Mouse (Mus musculus): ENCODE results near the gene Dysf. TPM values are rescaled to one million over a fixed set of nuclear protein-coding genes. Genes with fewer than 3 reads are reported as not detected.
A peak's percentile ranks its signal among the peaks of the same experiment; 100 is the strongest.

Dysf gene
- polyA plus RNA-seq, 1 experiment from 2014 or later = 1.7 TPM

GRCm38 (mm10) chr6:84059771-84060414, 51.5 kb downstream of the Dysf start:
- ATAC-seq = no peak
- H3K4me2 ChIP-seq (ENCODE audit: low read length) = no peak overlapping the region
- H3K27ac ChIP-seq (ENCODE audit: low read length) = no peak overlapping the region
- no peak overlapping the region for H3K9ac ChIP-seq (replicated peaks; ENCODE audit: low read depth, low read length)
- WGBS = 39% methylated on average over 4 of the region's 4 CpGs
- no peak overlapping the region for H3K4me3 ChIP-seq (replicated peaks; ENCODE audit: low read length)
- no peaks in the 10 kb centered on the region for H3K27me3 ChIP-seq (replicated peaks; ENCODE audit: control insufficient read depth, insufficient read depth, low read length)
- no peaks in the 10 kb centered on the region for H3K4me1 ChIP-seq (replicated peaks; ENCODE audit: control insufficient read depth, insufficient read depth, low read length)
- H3K9me3 ChIP-seq (ENCODE audit: control insufficient read depth, low read length) = no peaks in the 10 kb centered on the region
- H3K36me3 ChIP-seq (ENCODE audit: control insufficient read depth, insufficient read depth) = no peaks in the 10 kb centered on the region

- Histone ChIP-seq H3K27ac (ENCODE audit: low read length) (no peak overlapping the region), H3K27me3 (replicated peaks; ENCODE audit: control insufficient read depth, insufficient read depth, low read length) (no peaks in the 10 kb centered on the region), H3K4me2 (ENCODE audit: low read length) (no peak overlapping the region), H3K4me3 (replicated peaks; ENCODE audit: low read length) (no peak overlapping the region), H3K9ac (replicated peaks; ENCODE audit: low read depth, low read length) (no peak overlapping the region), H3K9me3 (ENCODE audit: control insufficient read depth, low read length) (no peaks in the 10 kb centered on the region), H3K4me1 (replicated peaks; ENCODE audit: control insufficient read depth, insufficient read depth, low read length) (no peaks in the 10 kb centered on the region), H3K36me3 (ENCODE audit: control insufficient read depth, insufficient read depth) (no peaks in the 10 kb centered on the region)
- ATAC-seq = no peak; the same call in 1 of the 2 replicates
- 6% methylated on average over 5 of the region's 5 CpGs for WGBS
Measured at GRCm38 (mm10) chr6:84061328-84061727, 52.9 kb downstream of the Dysf start.

- no peaks in the 10 kb centered on the region for H3K27me3 ChIP-seq (replicated peaks; ENCODE audit: control insufficient read depth, insufficient read depth, low read length)
- 66% methylated on average over 5 of the region's 5 CpGs for WGBS
- no peak overlapping the region for H3K4me2 ChIP-seq (ENCODE audit: low read length)
Measured at GRCm38 (mm10) chr6:84062541-84062940, 54.2 kb downstream of the Dysf start.

GRCm38 (mm10) chr6:84068236-84068635, 59.8 kb downstream of the Dysf start:
- no peaks in the 10 kb centered on the region for H3K36me3 ChIP-seq (ENCODE audit: control insufficient read depth, insufficient read depth)
- ATAC-seq = no peak
- H3K27me3 ChIP-seq (replicated peaks; ENCODE audit: control insufficient read depth, insufficient read depth, low read length) = no peaks in the 10 kb centered on the region
- H3K4me1 ChIP-seq (replicated peaks; ENCODE audit: control insufficient read depth, insufficient read depth, low read length) = no peaks in the 10 kb centered on the region
- 97% methylated on average over 5 of the region's 5 CpGs for WGBS
- H3K9ac ChIP-seq (replicated peaks; ENCODE audit: low read depth, low read length) = no peak overlapping the region
- H3K4me3 ChIP-seq (replicated peaks; ENCODE audit: low read length) = no peak overlapping the region
- no peaks in the 10 kb centered on the region for H3K9me3 ChIP-seq (ENCODE audit: control insufficient read depth, low read length)
- H3K4me2 ChIP-seq (ENCODE audit: low read length) = no peak overlapping the region
- H3K27ac ChIP-seq (ENCODE audit: low read length) = no peak overlapping the region

More at GRCm38 (mm10) chr6:84062541-84062940, 54.2 kb downstream of the Dysf start:
- no peaks in the 10 kb centered on the region for H3K9me3 ChIP-seq (ENCODE audit: control insufficient read depth, low read length)
- no peaks in the 10 kb centered on the region for H3K4me1 ChIP-seq (replicated peaks; ENCODE audit: control insufficient read depth, insufficient read depth, low read length)
- H3K9ac ChIP-seq (replicated peaks; ENCODE audit: low read depth, low read length) = no peak overlapping the region
- no peak for ATAC-seq
- no peaks in the 10 kb centered on the region for H3K36me3 ChIP-seq (ENCODE audit: control insufficient read depth, insufficient read depth)
- H3K4me3 ChIP-seq (replicated peaks; ENCODE audit: low read length) = no peak overlapping the region
- no peak overlapping the region for H3K27ac ChIP-seq (ENCODE audit: low read length)

- WGBS = 87% methylated on average over 6 of the region's 6 CpGs
- no peak overlapping the region for H3K27ac ChIP-seq (ENCODE audit: low read length)
- no peak for ATAC-seq
- H3K27me3 ChIP-seq (replicated peaks; ENCODE audit: control insufficient read depth, insufficient read depth, low read length) = no peaks in the 10 kb centered on the region
- H3K9me3 ChIP-seq (ENCODE audit: control insufficient read depth, low read length) = no peaks in the 10 kb centered on the region
- H3K4me2 ChIP-seq (ENCODE audit: low read length) = no peak overlapping the region
- H3K4me1 ChIP-seq (replicated peaks; ENCODE audit: control insufficient read depth, insufficient read depth, low read length) = no peaks in the 10 kb centered on the region
- H3K36me3 ChIP-seq (ENCODE audit: control insufficient read depth, insufficient read depth) = no peaks in the 10 kb centered on the region
- H3K9ac ChIP-seq (replicated peaks; ENCODE audit: low read depth, low read length) = no peak overlapping the region
- H3K4me3 ChIP-seq (replicated peaks; ENCODE audit: low read length) = no peak overlapping the region
Measured at GRCm38 (mm10) chr6:84070251-84070650, 61.9 kb downstream of the Dysf start.

GRCm38 (mm10) chr6:84072574-84072973, 64.2 kb downstream of the Dysf start:
- H3K9me3 ChIP-seq (ENCODE audit: control insufficient read depth, low read length) = no peaks in the 10 kb centered on the region
- H3K4me3 ChIP-seq (replicated peaks; ENCODE audit: low read length) = no peak overlapping the region
- ATAC-seq = no peak
- H3K27ac ChIP-seq (ENCODE audit: low read length) = no peak overlapping the region
- H3K36me3 ChIP-seq (ENCODE audit: control insufficient read depth, insufficient read depth) = no peaks in the 10 kb centered on the region
- H3K27me3 ChIP-seq (replicated peaks; ENCODE audit: control insufficient read depth, insufficient read depth, low read length) = no peaks in the 10 kb centered on the region
- H3K4me2 ChIP-seq (ENCODE audit: low read length) = no peak overlapping the region
- H3K4me1 ChIP-seq (replicated peaks; ENCODE audit: control insufficient read depth, insufficient read depth, low read length) = no peaks in the 10 kb centered on the region
- H3K9ac ChIP-seq (replicated peaks; ENCODE audit: low read depth, low read length) = no peak overlapping the region
- WGBS = 61% methylated on average over 9 of the region's 9 CpGs

- no peak for ATAC-seq
- Histone ChIP-seq H3K4me1 (replicated peaks; ENCODE audit: control insufficient read depth, insufficient read depth, low read length) (no peaks in the 10 kb centered on the region), H3K27me3 (replicated peaks; ENCODE audit: control insufficient read depth, insufficient read depth, low read length) (no peaks in the 10 kb centered on the region), H3K4me2 (ENCODE audit: low read length) (no peak overlapping the region), H3K9ac (replicated peaks; ENCODE audit: low read depth, low read length) (no peak overlapping the region), H3K27ac (ENCODE audit: low read length) (no peak overlapping the region), H3K9me3 (ENCODE audit: control insufficient read depth, low read length) (no peaks in the 10 kb centered on the region), H3K4me3 (replicated peaks; ENCODE audit: low read length) (no peak overlapping the region), H3K36me3 (ENCODE audit: control insufficient read depth, insufficient read depth) (no peaks in the 10 kb centered on the region)
- WGBS = 54% methylated on average over 1 of the region's 1 CpGs
Measured at GRCm38 (mm10) chr6:84078172-84078571, 69.8 kb downstream of the Dysf start.

- Histone ChIP-seq H3K27ac (ENCODE audit: low read length) (no peak overlapping the region), H3K4me2 (ENCODE audit: low read length) (no peak overlapping the region), H3K36me3 (ENCODE audit: control insufficient read depth, insufficient read depth) (no peaks in the 10 kb centered on the region), H3K9me3 (ENCODE audit: control insufficient read depth, low read length) (no peaks in the 10 kb centered on the region), H3K4me1 (replicated peaks; ENCODE audit: control insufficient read depth, insufficient read depth, low read length) (no peaks in the 10 kb centered on the region), H3K9ac (replicated peaks; ENCODE audit: low read depth, low read length) (no peak overlapping the region), H3K4me3 (replicated peaks; ENCODE audit: low read length) (no peak overlapping the region), H3K27me3 (replicated peaks; ENCODE audit: control insufficient read depth, insufficient read depth, low read length) (no peaks in the 10 kb centered on the region)
- WGBS = 36% methylated on average over 3 of the region's 3 CpGs
- ATAC-seq = no peak
Measured at GRCm38 (mm10) chr6:84080631-84081030, 72.2 kb downstream of the Dysf start.

GRCm38 (mm10) chr6:84084757-84085156, 76.4 kb downstream of the Dysf start:
- 0 out of 2 replicates have a peak, but pooled peaks cover 2% of the 10 kb centered on the region for H3K9me3 ChIP-seq (ENCODE audit: control insufficient read depth, low read length)

GRCm38 (mm10) chr6:84093473-84093872, 85.1 kb downstream of the Dysf start:
- H3K4me1 ChIP-seq (replicated peaks; ENCODE audit: control insufficient read depth, insufficient read depth, low read length) = 0 out of 2 replicates have a peak, but pooled peaks cover 3% of the 10 kb centered on the region
- peak; percentile 71 for ATAC-seq
- no peaks in the 10 kb centered on the region for H3K36me3 ChIP-seq (ENCODE audit: control insufficient read depth, insufficient read depth)
- H3K4me3 ChIP-seq (replicated peaks; ENCODE audit: low read length) = no peak overlapping the region
- H3K27me3 ChIP-seq (replicated peaks; ENCODE audit: control insufficient read depth, insufficient read depth, low read length) = no peaks in the 10 kb centered on the region
- H3K4me2 ChIP-seq (ENCODE audit: low read length) = no peak overlapping the region
- peaks cover 2% of the 10 kb centered on the region; the same call in 1 of the 2 replicates for H3K9me3 ChIP-seq (ENCODE audit: control insufficient read depth, low read length)
- WGBS = 30% methylated on average over 4 of the region's 4 CpGs
- H3K27ac ChIP-seq (ENCODE audit: low read length) = no peak overlapping the region
- H3K9ac ChIP-seq (replicated peaks; ENCODE audit: low read depth, low read length) = no peak overlapping the region

More at GRCm38 (mm10) chr6:84084757-84085156, 76.4 kb downstream of the Dysf start:
- Histone ChIP-seq H3K27me3 (replicated peaks; ENCODE audit: control insufficient read depth, insufficient read depth, low read length) (no peaks in the 10 kb centered on the region), H3K4me3 (replicated peaks; ENCODE audit: low read length) (no peak overlapping the region), H3K4me2 (ENCODE audit: low read length) (no peak overlapping the region), H3K36me3 (ENCODE audit: control insufficient read depth, insufficient read depth) (no peaks in the 10 kb centered on the region), H3K4me1 (replicated peaks; ENCODE audit: control insufficient read depth, insufficient read depth, low read length) (no peaks in the 10 kb centered on the region), H3K9ac (replicated peaks; ENCODE audit: low read depth, low read length) (no peak overlapping the region), H3K27ac (ENCODE audit: low read length) (no peak overlapping the region)
- ATAC-seq = no peak
- WGBS = 78% methylated on average over 10 of the region's 10 CpGs
